Mouse (Mus musculus) splenic B cell, adult 2 months (primary cell): ENCODE results near the gene Acta2.

Experiments used
- DNase-seq: peaks from one replicate; pipeline ENCODE4 v3.0.0-alpha.2; 2011; ENCODE audit warnings: low read depth, low spot score
- H3K27me3 ChIP-seq: 2 replicates; pipeline ENCODE4 v1.6.1; 2012; ENCODE audit warnings: mild to moderate bottlenecking, low read length, moderate library complexity, mixed read lengths; ENCODE audit not compliant: control insufficient read depth, poor library complexity, insufficient read depth, severe bottlenecking
- H3K36me3 ChIP-seq: 2 replicates; pipeline ENCODE4 v1.6.1; 2012; ENCODE audit warnings: mild to moderate bottlenecking, low read length, moderate library complexity, mixed read lengths; ENCODE audit not compliant: control insufficient read depth, poor library complexity, insufficient read depth, severe bottlenecking

Gene Acta2

GRCm38 (mm10) chr19:34198066-34198465, 57.3 kb downstream of the Acta2 start:
- Histone ChIP-seq H3K36me3 (no peaks in the 10 kb centered on the region), H3K27me3 (no peaks in the 10 kb centered on the region)
- DNase-seq, result no peak

GRCm38 (mm10) chr19:34195031-34195430, 60.4 kb downstream of the Acta2 start:
- no peak for DNase-seq
- Histone ChIP-seq H3K27me3 (no peaks in the 10 kb centered on the region), H3K36me3 (no peaks in the 10 kb centered on the region)

DNA sequence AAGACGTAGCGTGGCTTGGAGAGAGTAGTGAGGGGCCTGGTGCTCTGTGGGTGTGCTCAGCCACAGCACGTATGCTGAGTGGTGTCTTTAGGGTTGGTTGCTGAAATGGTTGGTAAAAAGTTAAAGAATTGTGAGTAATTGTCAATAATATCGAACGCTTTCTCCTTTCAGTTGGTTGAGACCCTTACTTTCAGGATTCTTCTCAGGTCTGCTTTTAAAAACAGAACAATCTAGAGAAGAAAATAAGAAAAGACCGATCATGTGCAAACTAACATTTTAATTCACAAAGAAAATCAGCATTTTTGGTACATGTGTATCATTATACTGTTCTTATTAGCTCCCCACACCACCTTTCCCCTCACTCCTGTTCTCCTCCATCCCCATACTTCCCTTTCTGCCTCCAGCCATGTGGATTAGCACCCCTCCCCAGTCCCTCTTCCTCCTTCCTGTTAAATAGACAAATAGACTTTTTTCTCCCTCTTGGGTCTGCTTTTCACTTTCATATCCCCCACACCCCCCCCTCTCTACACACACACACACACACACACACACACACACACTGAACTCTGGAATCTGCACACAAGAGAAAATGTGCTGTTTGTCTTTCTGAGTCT, 61.2 kb downstream of the Acta2 start:
- DNase-seq, result peak; percentile 62
- H3K36me3 ChIP-seq, result no peaks in the 10 kb centered on the region
- H3K27me3 ChIP-seq, result no peaks in the 10 kb centered on the region

- H3K27me3 ChIP-seq, result no peaks in the 10 kb centered on the region
- H3K36me3 ChIP-seq, result no peaks in the 10 kb centered on the region
- DNase-seq, result no peak
Observed at GRCm38 (mm10) chr19:34193683-34194082, 61.7 kb downstream of the Acta2 start.

GRCm38 (mm10) chr19:34193149-34193548, 62.2 kb downstream of the Acta2 start:
- Histone ChIP-seq H3K27me3 (no peaks in the 10 kb centered on the region), H3K36me3 (no peaks in the 10 kb centered on the region)
- peak; percentile 53 for DNase-seq

- Histone ChIP-seq H3K27me3 (no peaks in the 10 kb centered on the region), H3K36me3 (no peaks in the 10 kb centered on the region)
- DNase-seq, result peak; percentile 90
Observed at GRCm38 (mm10) chr19:34192008-34192963, 63.1 kb downstream of the Acta2 start, which contains the start of gene Stambpl1. Gene Stambpl1, plus strand, starts transcription at chr19:34192229.

GRCm38 (mm10) chr19:34191645-34192007, 63.8 kb downstream of the Acta2 start:
- no peak for DNase-seq
- Histone ChIP-seq H3K36me3 (no peaks in the 10 kb centered on the region), H3K27me3 (no peaks in the 10 kb centered on the region)
